Mouse (Mus musculus): ENCODE data around the gene Mllt11.

The Mllt11 gene

GRCm38 (mm10) chr3:95208286-95208685 is 23.7 kb downstream of the Mllt11 start:
- no peak for TF ChIP-seq GATA4 (IDR thresholded peaks at IDR 0.05; ENCODE audit: insufficient replicate concordance, low read length)

DNA sequence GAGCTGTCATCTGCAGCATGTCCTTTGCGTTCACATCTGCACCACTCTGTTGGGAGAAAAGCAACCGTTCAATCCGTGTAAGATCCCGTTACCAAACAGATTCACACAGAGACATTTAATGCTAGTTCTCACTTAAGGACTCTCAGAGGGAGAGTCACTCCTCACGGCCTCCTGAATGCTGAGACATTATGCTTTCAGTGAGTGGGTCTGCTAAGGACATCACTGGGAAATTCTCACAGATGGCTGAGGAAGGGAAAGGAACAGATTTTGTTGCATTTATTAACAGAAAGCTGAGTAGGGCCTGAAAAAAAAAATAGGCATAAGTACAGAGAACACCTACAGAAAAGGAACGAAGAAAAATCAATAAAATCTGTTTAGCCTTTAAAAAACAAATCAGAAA is 28.1 kb downstream of the Mllt11 start:
- no peak for TF ChIP-seq GATA4 (IDR thresholded peaks at IDR 0.05; ENCODE audit: insufficient replicate concordance, low read length)

DNA sequence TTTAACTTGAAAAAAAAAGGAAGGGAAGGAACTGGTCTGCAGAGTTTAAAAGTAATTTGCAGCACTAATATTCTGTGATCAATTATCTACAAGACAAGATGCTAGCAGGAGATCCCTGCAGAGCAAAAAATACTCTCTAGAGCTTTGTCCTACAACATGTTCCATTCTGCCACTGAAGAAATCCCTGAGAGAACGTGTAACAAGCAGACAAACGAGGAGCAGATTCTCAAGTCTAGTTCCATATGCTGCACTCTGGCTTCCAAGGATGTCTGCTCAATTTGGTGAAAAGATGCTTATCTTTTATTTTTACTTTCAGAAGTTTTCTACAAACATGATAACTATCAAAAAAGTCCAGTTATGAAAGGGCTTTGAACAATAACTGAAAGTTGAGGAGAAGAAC is 31.4 kb downstream of the Mllt11 start:
- no peak for TF ChIP-seq GATA4 (IDR thresholded peaks at IDR 0.05; ENCODE audit: insufficient replicate concordance, low read length)

DNA sequence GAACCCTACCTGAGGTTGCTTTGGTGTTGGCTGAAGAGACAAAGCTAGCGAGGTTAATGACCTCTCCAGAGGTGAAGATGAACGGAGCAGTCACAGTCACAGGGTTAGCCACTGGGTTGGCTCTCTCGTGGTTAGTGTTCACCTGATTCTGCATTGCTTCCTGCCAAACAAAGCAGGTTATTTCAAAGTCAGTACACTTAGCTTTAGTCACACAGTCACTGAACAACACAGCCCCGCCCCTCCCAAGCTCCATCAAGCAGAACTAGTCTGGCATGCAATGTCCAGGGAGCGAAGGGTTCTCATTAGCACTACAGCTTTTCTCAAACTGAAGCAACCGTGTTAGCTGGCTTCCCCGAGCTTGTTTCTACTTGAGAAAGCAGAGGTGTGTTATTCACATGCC is 31.8 kb downstream of the Mllt11 start:
- TF ChIP-seq GATA4 (IDR thresholded peaks at IDR 0.05; ENCODE audit: insufficient replicate concordance, low read length), result no peak

- TF ChIP-seq GATA4 (IDR thresholded peaks at IDR 0.05; ENCODE audit: insufficient replicate concordance, low read length), result no peak
Observed at GRCm38 (mm10) chr3:95199101-95199500, 32.9 kb downstream of the Mllt11 start.

GRCm38 (mm10) chr3:95195772-95196171 is 36.2 kb downstream of the Mllt11 start:
- TF ChIP-seq GATA4 (IDR thresholded peaks at IDR 0.05; ENCODE audit: insufficient replicate concordance, low read length), result no peak

DNA sequence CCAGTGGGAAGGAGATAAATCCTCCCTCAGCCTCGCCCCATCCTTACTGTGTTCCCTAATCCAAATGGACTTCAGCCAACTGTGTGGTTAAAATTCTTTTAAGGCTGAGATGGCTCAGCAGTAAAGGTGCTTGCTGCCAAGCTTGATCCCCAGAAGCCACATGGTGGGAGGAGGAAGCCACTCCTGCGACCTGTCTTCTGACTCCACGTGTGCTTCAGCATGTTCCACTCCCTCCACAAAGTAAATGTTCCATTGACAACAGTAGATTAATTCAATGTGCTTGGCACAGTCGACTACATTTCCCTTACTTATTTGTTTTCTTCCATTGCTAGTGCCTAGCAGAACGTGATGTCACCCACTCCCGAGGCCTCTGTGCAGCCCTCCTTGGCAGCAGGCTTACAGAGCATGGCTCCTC is 37.2 kb downstream of the Mllt11 start:
- no peak for TF ChIP-seq GATA4 (IDR thresholded peaks at IDR 0.05; ENCODE audit: insufficient replicate concordance, low read length)

- no peak for TF ChIP-seq GATA4 (IDR thresholded peaks at IDR 0.05; ENCODE audit: insufficient replicate concordance, low read length)
Observed at GRCm38 (mm10) chr3:95186888-95187287, 45.1 kb downstream of the Mllt11 start.

DNA sequence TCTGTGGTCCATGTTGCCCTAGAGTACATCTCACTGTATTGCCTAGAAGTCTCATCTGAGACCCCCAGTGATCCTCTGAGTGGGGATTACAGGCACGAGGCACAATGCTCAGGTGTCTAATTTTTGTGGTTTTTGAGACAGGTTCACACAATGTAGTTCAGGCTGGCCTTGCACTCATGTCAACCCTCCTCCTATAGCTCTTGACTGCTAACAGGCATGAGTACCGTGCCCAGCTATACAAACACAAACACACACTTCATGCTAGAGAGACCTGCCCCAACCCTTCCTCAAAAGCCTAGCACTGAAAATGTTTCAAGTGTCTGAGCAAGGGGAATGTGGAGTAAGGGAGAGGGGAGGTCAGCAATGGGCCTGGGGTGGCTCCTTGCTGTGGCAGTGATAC is 45.9 kb downstream of the Mllt11 start:
- TF ChIP-seq GATA4 (IDR thresholded peaks at IDR 0.05; ENCODE audit: insufficient replicate concordance, low read length), result no peak

DNA sequence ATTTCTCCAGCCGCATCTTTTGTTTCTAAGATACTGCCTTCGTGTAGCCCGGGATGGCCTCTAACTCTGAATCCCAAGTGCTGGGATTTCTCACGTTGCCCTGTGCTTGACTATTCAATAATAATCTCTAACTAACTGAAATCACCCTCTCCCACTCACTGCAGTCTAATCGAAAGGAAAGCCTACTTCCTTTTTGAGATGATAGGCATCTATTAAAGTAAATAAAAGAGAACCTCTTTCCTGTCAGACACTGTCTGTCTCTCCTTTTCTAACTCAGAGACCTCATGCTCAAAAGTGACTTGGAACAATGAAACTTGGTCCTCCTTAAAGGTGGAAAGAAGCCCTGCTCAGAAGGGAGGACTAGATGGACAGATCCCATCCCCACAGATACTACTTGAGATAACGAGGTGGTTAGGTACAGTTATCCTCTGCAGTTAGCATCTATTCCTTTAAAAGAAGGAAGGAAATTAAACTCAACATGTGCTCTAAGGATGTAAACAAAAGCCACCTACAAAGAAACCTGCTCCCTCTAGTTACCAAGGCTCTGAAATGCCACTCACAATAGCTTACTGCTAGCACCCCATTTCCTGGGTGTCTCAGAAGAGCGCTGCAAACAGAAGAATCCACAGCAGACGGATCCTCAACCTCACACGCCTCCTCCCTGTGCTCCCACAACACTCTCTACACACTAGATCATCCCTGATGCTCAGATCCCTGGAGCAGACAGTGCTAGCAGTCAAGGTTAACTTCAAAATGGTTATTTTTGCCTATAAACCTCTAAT is 47.0 kb downstream of the Mllt11 start:
- no peak for TF ChIP-seq GATA4 (IDR thresholded peaks at IDR 0.05; ENCODE audit: insufficient replicate concordance, low read length)

- no peak for TF ChIP-seq GATA4 (IDR thresholded peaks at IDR 0.05; ENCODE audit: insufficient replicate concordance, low read length)
Observed at GRCm38 (mm10) chr3:95181841-95182240, 50.1 kb downstream of the Mllt11 start.

DNA sequence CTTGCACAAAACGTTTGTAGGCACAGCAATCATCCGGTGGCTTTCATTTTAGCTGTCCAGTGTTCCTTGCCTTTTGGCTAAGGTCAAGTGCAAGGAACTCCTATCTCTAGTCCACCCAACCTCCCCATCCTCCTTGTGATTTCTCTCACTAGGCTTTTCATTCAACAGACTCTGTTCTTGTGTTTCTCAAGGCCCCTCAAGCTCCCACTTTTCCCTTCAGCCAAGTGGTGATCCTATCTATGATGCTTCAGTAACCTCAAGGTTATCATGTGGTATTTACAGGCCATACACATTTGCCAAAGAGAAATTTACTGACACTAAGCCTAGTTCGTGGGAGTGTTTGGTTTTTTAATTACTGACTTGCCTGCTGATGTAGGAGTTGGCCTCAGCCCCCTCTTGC is 52.1 kb downstream of the Mllt11 start:
- TF ChIP-seq GATA4 (IDR thresholded peaks at IDR 0.05; ENCODE audit: insufficient replicate concordance, low read length), result no peak

DNA sequence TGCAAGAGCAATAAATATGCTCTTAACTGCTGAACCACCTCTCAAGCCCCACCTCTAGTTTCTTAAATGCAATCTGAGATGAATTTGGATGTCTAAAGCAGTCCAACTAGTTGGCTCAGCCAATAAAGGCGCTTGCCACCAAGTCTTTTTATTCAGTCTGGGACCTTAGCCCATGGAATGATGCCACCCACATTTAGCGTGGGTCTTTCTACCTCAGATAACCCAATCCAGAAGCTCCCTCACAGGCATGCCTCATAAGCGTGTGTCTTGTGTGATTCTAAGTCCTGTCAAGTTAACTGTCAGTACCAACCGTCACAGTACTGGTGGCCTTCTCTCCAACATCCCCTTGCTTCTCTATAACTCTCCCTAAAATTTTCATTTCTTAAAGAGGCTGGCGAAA is 53.0 kb downstream of the Mllt11 start:
- no peak for TF ChIP-seq GATA4 (IDR thresholded peaks at IDR 0.05; ENCODE audit: insufficient replicate concordance, low read length)

GRCm38 (mm10) chr3:95177583-95177982 is 54.4 kb downstream of the Mllt11 start:
- no peak for TF ChIP-seq GATA4 (IDR thresholded peaks at IDR 0.05; ENCODE audit: insufficient replicate concordance, low read length)

DNA sequence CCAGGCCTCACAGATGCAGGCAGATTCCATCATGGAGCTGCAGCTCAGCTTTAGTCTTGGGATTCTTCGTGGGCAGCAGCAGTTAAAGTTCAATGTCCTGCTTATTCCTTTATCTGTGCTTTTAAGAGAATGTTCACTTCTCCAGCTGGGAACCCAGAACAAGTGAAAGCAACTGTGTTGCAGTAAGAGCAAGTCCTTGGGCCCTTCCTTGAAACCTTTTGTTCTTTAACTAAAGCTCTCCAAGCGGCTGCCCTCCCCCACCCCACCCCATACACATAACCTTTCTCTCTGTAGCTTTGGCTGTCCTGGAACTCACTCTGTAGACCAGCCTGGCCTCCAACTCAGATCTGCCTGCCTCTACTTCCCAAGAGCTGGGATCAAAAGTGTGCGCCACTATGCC is 55.5 kb downstream of the Mllt11 start:
- TF ChIP-seq GATA4 (IDR thresholded peaks at IDR 0.05; ENCODE audit: insufficient replicate concordance, low read length), result no peak

DNA sequence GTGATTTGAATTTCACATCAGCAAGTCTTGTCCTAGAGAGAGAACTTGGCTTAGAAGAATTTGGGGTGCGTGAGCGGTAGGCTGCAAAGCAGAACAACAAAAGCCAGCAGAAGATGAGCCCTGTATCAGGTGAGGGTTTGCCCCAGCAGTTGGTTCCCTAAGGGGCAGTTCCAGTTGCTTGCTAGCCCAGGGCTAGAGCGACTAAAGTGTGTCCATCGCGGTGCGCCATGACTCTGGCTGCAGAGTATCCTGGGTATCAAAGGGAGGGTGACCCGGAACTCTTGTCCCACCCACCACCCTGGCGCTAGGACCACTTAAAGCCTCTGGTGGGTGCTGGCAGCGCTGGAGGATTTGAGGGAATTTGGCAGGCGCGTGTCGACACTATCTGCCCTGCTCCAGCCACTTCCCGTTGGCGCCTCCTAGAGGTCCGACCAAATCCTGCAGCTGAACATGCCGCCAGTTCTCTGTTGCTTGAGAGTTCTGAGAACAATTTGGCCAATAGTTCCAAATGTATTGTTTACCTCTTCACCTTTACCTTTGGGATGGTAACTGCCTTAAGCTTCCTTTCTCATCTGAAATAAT is 57.9 kb downstream of the Mllt11 start:
- TF ChIP-seq GATA4 (IDR thresholded peaks at IDR 0.05; ENCODE audit: insufficient replicate concordance, low read length), result peak; percentile 63; the same call in 1 of the 2 replicates

Data from liver, adult (tissue).